Mouse (Mus musculus) intestine, embryonic 14.5 days (tissue): ENCODE data around the gene Casp7. TPM values are rescaled to one million over a fixed set of nuclear protein-coding genes. Genes with fewer than 3 reads are reported as not detected.

ENCODE experiments used
- ATAC-seq: fragments of 200-750 bp; cut with Nextera tagmentation; replicated peaks from 2 replicates; pipeline ENCODE4 v1.8.0; 2017; ENCODE audit warnings: low read depth, moderate number of reproducible peaks, moderate TSS enrichment, moderate library complexity; ENCODE audit not compliant: low FRiP score, low TSS enrichment
- DNase-seq: peaks from one replicate; pipeline ENCODE4 v3.0.0-alpha.2; 2018; ENCODE audit warnings: low spot score
- H3K27ac ChIP-seq: fragments of 300-500 bp; sonication (generic); 2 replicates; pipeline ENCODE4 v1.5.1; 2014; ENCODE audit warnings: low read depth, mild to moderate bottlenecking, control low read depth
- H3K27me3 ChIP-seq: fragments of 300-500 bp; sonication (generic); replicated peaks from 2 replicates; pipeline ENCODE4 v1.6.1; 2014; ENCODE audit warnings: low read length, control low read depth; ENCODE audit not compliant: control insufficient read depth, insufficient read depth
- H3K36me3 ChIP-seq: fragments of 300-500 bp; sonication (generic); 2 replicates; pipeline ENCODE4 v1.6.1; 2014; ENCODE audit warnings: low read length, control low read depth; ENCODE audit not compliant: control insufficient read depth, insufficient read depth
- H3K4me1 ChIP-seq: fragments of 300-500 bp; sonication (generic); replicated peaks from 2 replicates; pipeline ENCODE4 v1.6.1; 2014; ENCODE audit warnings: low read length, control low read depth, mixed read lengths; ENCODE audit not compliant: control insufficient read depth, insufficient read depth
- H3K4me2 ChIP-seq: fragments of 300-500 bp; sonication (generic); 2 replicates; pipeline ENCODE4 v1.6.1; 2014; ENCODE audit warnings: low read length
- H3K4me3 ChIP-seq: fragments of 300-500 bp; sonication (generic); 2 replicates; pipeline ENCODE4 v1.5.1; 2014; ENCODE audit warnings: low read depth, low read length, control low read depth, mixed read lengths
- H3K9ac ChIP-seq: fragments of 300-500 bp; sonication (generic); 2 replicates; pipeline ENCODE4 v1.6.1; 2014; ENCODE audit warnings: mild to moderate bottlenecking, low read length
- H3K9me3 ChIP-seq: fragments of 300-500 bp; sonication (generic); 2 replicates; pipeline ENCODE4 v1.6.1; 2016; ENCODE audit warnings: low read length, control low read depth; ENCODE audit not compliant: control insufficient read depth
- WGBS: fragments of 180-500 bp; shearing (Covaris S2); extraction: QIAGEN DNeasy Blood & Tissue Kit; methylation state at CpG from one replicate; pipeline ENCODE4 v1.1.7; 2014; 5-methylcytosine and 5-hydroxymethylcytosine counted together
- polyA plus RNA-seq: library from polyadenylated mRNA; unstranded; fragments of >200 nt; fragmentation: Nextera tagmentation; extraction: Ambion mirVana; gene quantifications from 2 replicates; pipeline ENCODE4 v1.2.1, GENCODE M21; 2014

Gene Casp7
- polyA plus RNA-seq, 1 experiment from 2014 or later, result 27.1 TPM

- no peaks in the 10 kb centered on the region for H3K4me1 ChIP-seq
- H3K36me3 ChIP-seq, result no peaks in the 10 kb centered on the region
- no peak overlapping the region for H3K4me2 ChIP-seq
- H3K27ac ChIP-seq, result no peak overlapping the region
- no peaks in the 10 kb centered on the region for H3K9me3 ChIP-seq
- ATAC-seq (no peak), DNase-seq (no peak)
- no peaks in the 10 kb centered on the region for H3K27me3 ChIP-seq
- H3K4me3 ChIP-seq, result no peak overlapping the region
- H3K9ac ChIP-seq, result no peak overlapping the region
- 87% methylated on average over 5 of the region's 5 CpGs for WGBS
These were observed 18.9 kb upstream of the Casp7 start for GRCm38 (mm10) chr19:56378007-56378406.

- Histone ChIP-seq H3K4me3 (no peak overlapping the region), H3K4me1 (no peaks in the 10 kb centered on the region), H3K9ac (no peak overlapping the region), H3K27me3 (no peaks in the 10 kb centered on the region), H3K9me3 (no peaks in the 10 kb centered on the region), H3K27ac (no peak overlapping the region), H3K4me2 (no peak overlapping the region), H3K36me3 (no peaks in the 10 kb centered on the region)
- 70% methylated on average over 13 of the region's 13 CpGs for WGBS
- no peak for ATAC-seq
- no peak for DNase-seq
These were observed 18.3 kb upstream of the Casp7 start for GRCm38 (mm10) chr19:56378554-56379172.

- WGBS, result 76% methylated on average over 7 of the region's 7 CpGs
- no peak overlapping the region for H3K4me2 ChIP-seq
- H3K27ac ChIP-seq, result no peak overlapping the region
- no peak overlapping the region for H3K4me3 ChIP-seq
- no peak for ATAC-seq
- no peaks in the 10 kb centered on the region for H3K9me3 ChIP-seq
- DNase-seq, result no peak
- no peaks in the 10 kb centered on the region for H3K4me1 ChIP-seq
- H3K9ac ChIP-seq, result no peak overlapping the region
- H3K27me3 ChIP-seq, result no peaks in the 10 kb centered on the region
- H3K36me3 ChIP-seq, result no peaks in the 10 kb centered on the region
These were observed 16.6 kb upstream of the Casp7 start for GRCm38 (mm10) chr19:56380341-56380740.

GRCm38 (mm10) chr19:56381407-56381806 lies 15.5 kb upstream of the Casp7 start:
- Histone ChIP-seq H3K4me2 (no peak overlapping the region), H3K4me3 (no peak overlapping the region), H3K36me3 (no peaks in the 10 kb centered on the region), H3K4me1 (no peaks in the 10 kb centered on the region), H3K27ac (no peak overlapping the region), H3K27me3 (no peaks in the 10 kb centered on the region), H3K9me3 (no peaks in the 10 kb centered on the region), H3K9ac (no peak overlapping the region)
- 82% methylated on average over 10 of the region's 10 CpGs for WGBS
- ATAC-seq (no peak), DNase-seq (no peak)

- no peak for DNase-seq
- 85% methylated on average over 5 of the region's 5 CpGs for WGBS
- Histone ChIP-seq H3K4me2 (no peak overlapping the region), H3K27me3 (no peaks in the 10 kb centered on the region), H3K27ac (no peak overlapping the region), H3K36me3 (no peaks in the 10 kb centered on the region), H3K9me3 (no peaks in the 10 kb centered on the region), H3K4me1 (no peaks in the 10 kb centered on the region), H3K9ac (no peak overlapping the region), H3K4me3 (no peak overlapping the region)
- no peak for ATAC-seq
These were observed 11.4 kb upstream of the Casp7 start for GRCm38 (mm10) chr19:56385546-56385945.

GRCm38 (mm10) chr19:56386095-56386494 lies 10.8 kb upstream of the Casp7 start:
- Histone ChIP-seq H3K4me1 (no peaks in the 10 kb centered on the region), H3K9me3 (no peaks in the 10 kb centered on the region), H3K36me3 (no peaks in the 10 kb centered on the region), H3K9ac (no peak overlapping the region), H3K27me3 (no peaks in the 10 kb centered on the region), H3K4me3 (no peak overlapping the region), H3K4me2 (no peak overlapping the region), H3K27ac (no peak overlapping the region)
- 93% methylated on average over 10 of the region's 10 CpGs for WGBS
- DNase-seq (no peak), ATAC-seq (no peak)

GRCm38 (mm10) chr19:56387726-56388302 lies 9.1 kb upstream of the Casp7 start:
- Histone ChIP-seq H3K36me3 (no peaks in the 10 kb centered on the region), H3K9me3 (no peaks in the 10 kb centered on the region), H3K9ac (no peak overlapping the region), H3K4me2 (no peak overlapping the region), H3K4me3 (no peak overlapping the region), H3K27me3 (no peaks in the 10 kb centered on the region), H3K27ac (no peak overlapping the region), H3K4me1 (no peaks in the 10 kb centered on the region)
- no peak for ATAC-seq
- no peak for DNase-seq
- 77% methylated on average over 4 of the region's 4 CpGs for WGBS

GRCm38 (mm10) chr19:56389176-56389575 lies 7.8 kb upstream of the Casp7 start:
- Histone ChIP-seq H3K4me3 (no peak overlapping the region), H3K36me3 (no peaks in the 10 kb centered on the region), H3K4me2 (no peak overlapping the region), H3K9me3 (no peaks in the 10 kb centered on the region), H3K4me1 (no peaks in the 10 kb centered on the region), H3K27me3 (no peaks in the 10 kb centered on the region), H3K27ac (no peak overlapping the region), H3K9ac (no peak overlapping the region)
- DNase-seq, result no peak
- 91% methylated on average over 11 of the region's 11 CpGs for whole genome bisulfite sequencing
- ATAC-seq, result no peak

- ATAC-seq (no peak), DNase-seq (no peak)
- Histone ChIP-seq H3K4me1 (no peaks in the 10 kb centered on the region), H3K4me3 (no peak within 1 kb of the TSS), H3K27ac (no peak within 1 kb of the TSS), H3K9me3 (no peaks in the 10 kb centered on the region), H3K36me3 (no peaks in the 10 kb centered on the region), H3K4me2 (no peak within 1 kb of the TSS), H3K27me3 (no peaks in the 10 kb centered on the region), H3K9ac (no peak within 1 kb of the TSS)
- WGBS, result 83% methylated on average over 11 of the region's 11 CpGs
These were observed 7.0 kb upstream of the Casp7 start, which contains the start of gene Nrap for GRCm38 (mm10) chr19:56389879-56390278. TSS of gene Nrap (minus strand) at chr19:56390037.
